Mouse (Mus musculus) testis, postnatal 10 days (tissue): ENCODE measurements around the gene Ank.

ENCODE experiments used
- DNase-seq: peaks from one replicate; pipeline ENCODE4 v3.0.0; 2021; ENCODE audit warnings: low spot score

Ank gene

GRCm38 (mm10) chr15:27604558-27604957, 138.1 kb downstream of the Ank start:
- DNase-seq, result no peak

- DNase-seq, result no peak
Measured at GRCm38 (mm10) chr15:27605252-27605651, 138.8 kb downstream of the Ank start.

- DNase-seq, result no peak
Measured at GRCm38 (mm10) chr15:27609554-27609953, 143.1 kb downstream of the Ank start.

GRCm38 (mm10) chr15:27612533-27613221, 146.2 kb downstream of the Ank start:
- DNase-seq, result peak; percentile 56

GRCm38 (mm10) chr15:27613255-27613654, 146.8 kb downstream of the Ank start:
- no peak for DNase-seq

GRCm38 (mm10) chr15:27616159-27616558, 149.7 kb downstream of the Ank start:
- DNase-seq, result peak; percentile 67

GRCm38 (mm10) chr15:27617227-27617626, 150.8 kb downstream of the Ank start:
- no peak for DNase-seq

- no peak for DNase-seq
Measured at GRCm38 (mm10) chr15:27618778-27619533, 152.5 kb downstream of the Ank start.

- no peak for DNase-seq
Measured at GRCm38 (mm10) chr15:27619683-27620082, 153.2 kb downstream of the Ank start.

GRCm38 (mm10) chr15:27620475-27621185, 154.2 kb downstream of the Ank start:
- DNase-seq, result no peak

GRCm38 (mm10) chr15:27623286-27623685, 156.8 kb downstream of the Ank start:
- no peak for DNase-seq

GRCm38 (mm10) chr15:27625014-27625889, 158.8 kb downstream of the Ank start:
- DNase-seq, result no peak

- no peak for DNase-seq
Measured at GRCm38 (mm10) chr15:27625890-27626255, 159.4 kb downstream of the Ank start.

GRCm38 (mm10) chr15:27626314-27626713, 159.8 kb downstream of the Ank start:
- DNase-seq, result no peak

GRCm38 (mm10) chr15:27627794-27628193, 161.3 kb downstream of the Ank start:
- DNase-seq, result no peak

GRCm38 (mm10) chr15:27629046-27629445, 162.6 kb downstream of the Ank start:
- DNase-seq, result no peak

GRCm38 (mm10) chr15:27629800-27630600, 163.5 kb downstream of the Ank start:
- no peak for DNase-seq

- peak; percentile 100 for DNase-seq
Measured at GRCm38 (mm10) chr15:27630601-27631383, 164.3 kb downstream of the Ank start, which contains the start of gene Otulin. Gene Otulin, minus strand, starts transcription at chr15:27630693.

GRCm38 (mm10) chr15:27633941-27634900, 167.7 kb downstream of the Ank start:
- DNase-seq, result no peak
